8 mouse cellular contexts compared by ENCODE assay signal in the genomic region with DNA sequence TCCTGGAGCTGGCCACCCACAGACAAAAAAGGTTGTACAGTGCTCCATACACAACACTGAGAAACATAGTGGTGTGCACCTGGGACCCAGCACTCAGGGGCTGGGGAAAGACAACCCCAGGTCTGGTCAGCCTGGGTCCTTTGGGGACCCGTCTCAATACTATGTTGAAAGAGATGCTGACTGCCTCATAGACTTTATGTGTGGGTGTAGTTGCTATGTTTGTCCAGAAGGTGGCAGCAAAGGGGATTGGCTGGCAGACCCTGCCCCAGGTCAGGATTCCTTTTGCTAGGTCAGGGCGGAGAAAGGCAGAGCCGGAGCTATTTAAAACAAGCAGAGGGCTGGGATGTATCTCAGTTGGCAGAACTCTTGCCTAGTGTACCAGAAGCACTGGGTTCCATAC.
DNase-seq lines count a peak whose midpoint lies in the region; ATAC-seq and TF ChIP-seq lines count a peak whose summit lies in the region.

No protein-coding gene starts in this region.

- H3K27ac ChIP-seq in kidney, postnatal 0 days, result no peak overlapping the region
- no peak overlapping the region for H3K27ac ChIP-seq in midbrain, embryonic 14.5 days (replicated peaks; ENCODE audit: low read depth, low read length)

- TF ChIP-seq CTCF in kidney, postnatal 0 days (IDR thresholded peaks at IDR 0.05; ENCODE audit: low read depth), result peak; percentile 82

- no peaks in the 10 kb centered on the region for H3K9me3 ChIP-seq in kidney, postnatal 0 days (replicated peaks; ENCODE audit: low read length)
- no peaks in the 10 kb centered on the region for H3K9me3 ChIP-seq in midbrain, embryonic 14.5 days (ENCODE audit: control insufficient read depth, low read length)

- H3K4me3 ChIP-seq in kidney, postnatal 0 days (replicated peaks; ENCODE audit: low read depth, low read length), result no peak overlapping the region
- no peak overlapping the region for H3K4me3 ChIP-seq in midbrain, embryonic 14.5 days (replicated peaks; ENCODE audit: low read depth, low read length)

- ATAC-seq in erythroid progenitor cell, adult 5-6 weeks (replicated peaks; ENCODE audit: low FRiP score, poor library complexity, severe bottlenecking), result peak; percentile 59
- no peak for ATAC-seq in kidney, postnatal 0 days (replicated peaks; ENCODE audit: low FRiP score, low read depth)
- ATAC-seq in midbrain, embryonic 14.5 days (ENCODE audit: low FRiP score, low TSS enrichment), result peak; percentile 55; the same call in 1 of the 2 replicates
- no peak for ATAC-seq in inflammation-experienced regulatory T-cells, adult 6 months

- 26% methylated on average over 3 of the region's 3 CpGs for WGBS in kidney, postnatal 0 days
- 23% methylated on average over 3 of the region's 3 CpGs for WGBS in midbrain, embryonic 14.5 days

- H3K4me2 ChIP-seq in kidney, postnatal 0 days (ENCODE audit: low read length), result no peak overlapping the region
- no peak overlapping the region for H3K4me2 ChIP-seq in midbrain, embryonic 14.5 days (ENCODE audit: low read length)

- H3K27me3 ChIP-seq in kidney, postnatal 0 days (ENCODE audit: insufficient read depth, low read length), result no peaks in the 10 kb centered on the region
- no peaks in the 10 kb centered on the region for H3K27me3 ChIP-seq in midbrain, embryonic 14.5 days (ENCODE audit: control insufficient read depth, insufficient read depth, low read length)

- H3K36me3 ChIP-seq in kidney, postnatal 0 days (ENCODE audit: insufficient read depth, low read length), result no peaks in the 10 kb centered on the region
- H3K36me3 ChIP-seq in midbrain, embryonic 14.5 days (ENCODE audit: control insufficient read depth, insufficient read depth, low read length), result peaks cover 19% of the 10 kb centered on the region

- no peaks in the 10 kb centered on the region for H3K4me1 ChIP-seq in kidney, postnatal 0 days (replicated peaks; ENCODE audit: insufficient read depth, low read length)
- no peaks in the 10 kb centered on the region for H3K4me1 ChIP-seq in midbrain, embryonic 14.5 days (ENCODE audit: control insufficient read depth, insufficient read depth, low read length)

- no peak overlapping the region for H3K9ac ChIP-seq in kidney, postnatal 0 days (ENCODE audit: low read depth, low read length)
- H3K9ac ChIP-seq in midbrain, embryonic 14.5 days (replicated peaks; ENCODE audit: low read length), result no peak overlapping the region

- peak; percentile 60 to 65 for DNase-seq in layer of hippocampus, postnatal 10 days (ENCODE audit: low spot score in 2 of 2)
- no peak for DNase-seq in layer of hippocampus, postnatal 36 days
- DNase-seq in ZHBTc4 (ENCODE audit: low read depth, low spot score), result peak; percentile 84
- DNase-seq in kidney, postnatal 0 days (ENCODE audit: low spot score), result peak; percentile 63
- peak; percentile 79 for DNase-seq in midbrain, embryonic 14.5 days
- no peak for DNase-seq in left cerebral cortex, adult 9 months (ENCODE audit: low spot score in 2 of 2)

Comparison
In these comparisons a context has a peak if more than half of its experiments do, and no peak if none do; other contexts are left out.
1. DNase-seq: peak in layer of hippocampus, postnatal 10 days (2 of 2), ZHBTc4 (single experiment), kidney, postnatal 0 days (single experiment) and midbrain, embryonic 14.5 days (single experiment); none in layer of hippocampus, postnatal 36 days (0 of 2) and left cerebral cortex, adult 9 months (0 of 2).
2. ATAC-seq: peak in erythroid progenitor cell, adult 5-6 weeks (single experiment) and midbrain, embryonic 14.5 days (single experiment); none in kidney, postnatal 0 days (single experiment) and inflammation-experienced regulatory T-cells, adult 6 months (single experiment).